Mouse (Mus musculus): ENCODE measurements around the gene Megf6. TPM values are rescaled to one million over a fixed set of nuclear protein-coding genes. Genes with fewer than 3 reads are reported as not detected.

The Megf6 gene
- total and polyA plus RNA-seq, 3 experiments: not detected

DNA sequence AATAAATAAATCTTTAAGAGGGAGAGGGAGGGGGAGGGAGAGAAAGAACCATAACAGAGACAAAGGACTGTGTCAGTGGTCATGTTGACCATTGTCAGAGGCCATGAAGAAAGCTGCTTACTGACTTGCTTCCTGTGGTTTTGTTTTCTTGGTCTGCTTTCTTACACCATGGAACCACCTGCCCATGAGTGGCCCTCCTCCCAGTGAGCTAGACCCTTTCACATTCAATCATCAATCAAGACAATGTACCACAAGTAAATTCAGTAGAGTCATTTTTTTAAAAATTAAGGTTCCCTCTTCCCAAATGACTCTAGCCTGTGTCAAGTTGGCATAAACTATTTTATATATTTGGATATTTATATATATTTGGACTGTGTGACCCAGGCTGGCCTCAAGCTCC is 40.6 kb upstream of the Megf6 start:
- Histone ChIP-seq H3K9me3 (replicated peaks; ENCODE audit: low read length) (no peaks in the 10 kb centered on the region), H3K4me3 (replicated peaks in 1 of 3; ENCODE audit: low read depth in 2 of 3, low read length in 2 of 3, poor library complexity in 1 of 3) (no peak overlapping the region), H3K9ac (ENCODE audit: insufficient read depth, low read depth) (no peak overlapping the region), H3K4me1 (ENCODE audit: control insufficient read depth in 1 of 2, insufficient read depth in 2 of 2) (peaks cover 27 to 73% of the 10 kb centered on the region in 2 experiments), H3K79me2 (replicated peaks; ENCODE audit: control insufficient read depth, extremely low read depth, insufficient read depth, poor library complexity, severe bottlenecking) (peaks cover 32% of the 10 kb centered on the region), H3K4me2 (ENCODE audit: insufficient read depth, low read depth, poor library complexity, severe bottlenecking) (peak overlapping the region; percentile 65), H3K27me3 (replicated peaks) (no peaks in the 10 kb centered on the region), H3K27ac (ENCODE audit: insufficient read depth, low read depth) (no peak overlapping the region), H3K36me3 (replicated peaks in 1 of 2; ENCODE audit: control insufficient read depth in 1 of 2, insufficient read depth in 1 of 2, low read length in 1 of 2) (peaks cover 3 to 5% of the 10 kb centered on the region in 2 experiments)
- DNase-seq (ENCODE audit: extremely low read depth): no peak
- dilution Hi-C loops (cut with MboI; ENCODE audit: extremely low pct_ligation_motif_present, extremely low pct_unique_long_range_greater_than_20kb, low sequenced_read_pairs): no loop called here
- in situ Hi-C loops (cut with MboI; ENCODE audit: low pct_ligation_motif_present, low pct_unique_long_range_greater_than_20kb, low sequenced_read_pairs): loop anchor here (25.0 kb wide), 1 partner anchor 807 kb away; the partner anchor contains the start of gene Tnfrsf14
- TF ChIP-seq TBP (conservative IDR thresholded peaks at IDR 0.05; ENCODE audit: low read depth, low read length) (no peak), JUND (conservative IDR thresholded peaks at IDR 0.05; ENCODE audit: low read depth, low read length) (peak; percentile 56; the same call in 1 of the 2 replicates), GABPA (IDR thresholded peaks at IDR 0.05; ENCODE audit: insufficient replicate concordance, low read depth, low read length) (no peak), POLR2AphosphoS2 (IDR thresholded peaks at IDR 0.05; ENCODE audit: low read depth, low read length) (no peak), EP300 (IDR thresholded peaks at IDR 0.05; ENCODE audit: low read length) (peak; percentile 72), JUN (IDR thresholded peaks at IDR 0.05; ENCODE audit: insufficient read depth, low read depth, low read length) (no peak), NELFE (IDR thresholded peaks at IDR 0.05; ENCODE audit: low read depth, low read length) (no peak), ETS1 (conservative IDR thresholded peaks at IDR 0.05; ENCODE audit: low read depth, low read length) (peak; percentile 30; the same call in 1 of the 2 replicates), TCF12 (IDR thresholded peaks at IDR 0.05; ENCODE audit: low read depth, low read length) (peak; percentile 71), ELF1 (IDR thresholded peaks at IDR 0.05; ENCODE audit: low read depth, low read length) (no peak), ZNF384 (IDR thresholded peaks at IDR 0.05; ENCODE audit: low read depth, low read length) (peak; percentile 72), MXI1 (IDR thresholded peaks at IDR 0.05; ENCODE audit: low read depth, low read length) (no peak), ZMIZ1 (IDR thresholded peaks at IDR 0.05; ENCODE audit: low read depth, low read length) (no peak), NRF1 (IDR thresholded peaks at IDR 0.05; ENCODE audit: low read depth, low read length) (no peak), MEF2A (IDR thresholded peaks at IDR 0.05; ENCODE audit: borderline replicate concordance, low read depth, low read length) (no peak), IRF4 (IDR thresholded peaks at IDR 0.05; ENCODE audit: low read depth, low read length) (peak; percentile 80), BHLHE40 (IDR thresholded peaks at IDR 0.05; ENCODE audit: low read depth, low read length) (peak; percentile 53; the same call in 1 of the 2 replicates), ZC3H11A (IDR thresholded peaks at IDR 0.05; ENCODE audit: low read depth, low read length) (no peak), ZKSCAN1 (IDR thresholded peaks at IDR 0.05; ENCODE audit: borderline replicate concordance, low read depth, low read length) (no peak), SMC3 (IDR thresholded peaks at IDR 0.05; ENCODE audit: low read depth, low read length) (no peak), USF2 (conservative IDR thresholded peaks at IDR 0.05; ENCODE audit: low read depth, low read length) (no peak), MAZ (IDR thresholded peaks at IDR 0.05; ENCODE audit: low read depth, low read length) (no peak), PAX5 (IDR thresholded peaks at IDR 0.05; ENCODE audit: low read length) (no peak)

Data from CH12.LX (cell line).